Mouse (Mus musculus) right cerebral cortex, postnatal 10 days (tissue): Measurements from ENCODE around the gene Junb.

Experiments
- DNase-seq, 2 experiments: peaks; one replicate each; pipeline ENCODE4 v3.0.0; 2021; ENCODE audit warnings: low spot score in 2 of 2

Gene Junb

DNA sequence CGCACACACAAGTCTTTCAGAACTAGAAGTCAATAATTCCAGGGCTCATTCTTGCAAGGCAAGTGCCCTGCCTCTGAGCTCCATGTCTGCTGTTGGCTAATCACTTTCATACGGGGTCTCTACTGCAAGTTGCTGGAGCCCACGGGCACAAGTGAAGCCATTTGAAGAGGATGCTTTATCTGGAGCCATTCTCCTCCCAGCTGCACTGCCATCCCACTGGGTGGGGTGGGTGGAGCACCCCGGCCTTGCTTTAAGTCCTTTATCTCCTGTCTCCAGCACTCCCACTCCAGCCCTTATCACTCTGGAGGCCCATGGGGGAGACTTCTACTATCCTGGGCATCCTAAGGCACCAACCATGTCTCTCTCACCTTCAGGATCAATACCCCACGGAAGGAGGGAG, 7.6 kb downstream of the Junb start:
- DNase-seq, result no peak

DNA sequence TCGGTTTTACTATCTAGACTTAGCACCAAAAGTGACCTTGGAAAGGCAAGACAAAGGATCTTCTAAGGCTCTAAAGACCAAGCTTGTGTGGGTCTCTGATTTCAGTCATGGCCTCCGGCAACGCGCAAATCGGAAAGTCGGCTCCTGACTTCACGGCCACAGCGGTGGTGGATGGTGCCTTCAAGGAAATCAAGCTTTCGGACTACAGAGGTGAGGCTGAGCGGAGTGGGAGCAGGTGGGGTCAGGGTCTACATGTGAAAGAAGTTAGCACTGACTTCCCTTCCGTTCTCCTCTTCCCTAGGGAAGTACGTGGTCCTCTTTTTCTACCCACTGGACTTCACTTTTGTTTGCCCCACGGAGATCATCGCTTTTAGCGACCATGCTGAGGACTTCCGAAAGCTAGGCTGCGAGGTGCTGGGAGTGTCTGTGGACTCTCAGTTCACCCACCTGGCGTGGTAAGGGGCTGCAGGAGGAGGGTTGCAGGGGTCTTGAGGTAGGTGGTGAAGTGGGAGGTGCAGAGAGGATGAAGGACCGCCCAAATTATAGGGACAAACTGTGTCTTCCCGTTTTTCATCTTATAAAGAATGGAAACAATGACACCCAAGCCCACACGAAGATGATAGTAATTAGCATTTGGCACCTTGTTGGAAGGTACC, 8.3 kb downstream of the Junb start:
- no peak for DNase-seq

DNA sequence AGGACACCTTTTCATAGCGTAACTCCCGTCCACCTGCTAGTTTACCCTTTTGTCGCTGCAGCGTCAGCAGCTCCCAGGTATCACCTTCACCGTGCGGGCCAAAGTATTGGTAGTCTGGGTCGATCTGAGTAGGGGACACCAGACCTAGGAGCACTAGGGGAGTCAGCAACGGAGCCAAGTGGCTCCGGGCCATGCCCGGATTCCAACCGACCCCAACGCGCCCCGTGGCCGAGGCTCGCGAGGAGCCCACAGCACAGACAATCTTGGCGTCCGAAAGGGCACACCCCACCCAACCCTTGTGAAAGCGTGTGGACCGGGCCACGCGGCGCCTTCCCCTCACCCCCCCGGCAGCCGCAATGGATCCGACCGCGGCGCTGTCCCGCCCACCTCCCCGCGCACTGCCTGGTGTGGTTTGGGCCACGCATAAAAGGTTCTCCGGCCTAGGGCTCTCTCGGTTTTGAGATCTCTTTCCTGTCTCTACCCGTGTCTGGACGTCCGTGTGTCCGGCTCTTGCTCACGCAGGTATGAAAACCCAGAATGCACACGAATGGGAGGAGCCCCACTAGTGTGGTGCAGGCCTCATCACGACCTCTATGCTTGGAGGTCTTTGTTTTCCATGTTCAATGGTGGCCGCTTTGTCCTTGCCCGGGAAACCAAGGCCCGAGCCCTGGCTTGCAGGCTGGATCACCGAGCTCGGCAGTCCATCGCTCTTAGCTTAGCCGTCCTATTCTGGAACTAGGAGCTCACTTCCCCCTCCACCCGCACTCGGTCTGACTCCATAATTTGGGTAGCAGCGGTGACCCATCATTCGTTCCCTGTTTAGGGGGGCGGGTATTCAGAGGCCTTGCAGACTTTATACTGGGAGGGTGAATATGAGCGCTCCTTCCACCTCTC, 9.0 kb downstream of the Junb start, which contains the start of the genes Gm49661, Prdx2 and Rnaseh2a:
Gene Gm49661 (minus strand): TSS at position 193 of the 894 bp plus-strand sequence.
Gene Prdx2 (plus strand): TSS at position 347 of the 894 bp plus-strand sequence.
Gene Rnaseh2a (minus strand): TSS at position 527 of the 894 bp plus-strand sequence.
- peak; percentile 86 to 87 for DNase-seq

DNA sequence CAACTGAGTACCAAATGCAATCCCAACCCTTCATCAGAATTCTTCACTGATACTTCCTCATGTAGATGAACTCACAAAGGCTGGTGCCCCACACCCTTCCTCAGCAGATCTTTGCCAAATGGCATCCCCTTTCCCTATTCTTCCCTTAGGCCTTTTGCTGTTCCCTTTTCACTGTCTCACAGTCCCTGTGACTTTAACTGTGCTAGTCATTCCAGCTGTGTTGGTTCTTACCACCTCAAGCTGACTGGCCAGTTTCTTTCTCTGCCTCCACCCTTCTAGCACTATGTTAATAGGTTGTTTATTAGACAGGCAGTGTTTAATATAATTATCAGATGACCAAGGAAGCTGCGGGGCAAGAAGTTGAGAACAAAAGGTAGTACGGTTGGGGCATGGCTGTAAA, 9.9 kb downstream of the Junb start:
- DNase-seq, result no peak

DNA sequence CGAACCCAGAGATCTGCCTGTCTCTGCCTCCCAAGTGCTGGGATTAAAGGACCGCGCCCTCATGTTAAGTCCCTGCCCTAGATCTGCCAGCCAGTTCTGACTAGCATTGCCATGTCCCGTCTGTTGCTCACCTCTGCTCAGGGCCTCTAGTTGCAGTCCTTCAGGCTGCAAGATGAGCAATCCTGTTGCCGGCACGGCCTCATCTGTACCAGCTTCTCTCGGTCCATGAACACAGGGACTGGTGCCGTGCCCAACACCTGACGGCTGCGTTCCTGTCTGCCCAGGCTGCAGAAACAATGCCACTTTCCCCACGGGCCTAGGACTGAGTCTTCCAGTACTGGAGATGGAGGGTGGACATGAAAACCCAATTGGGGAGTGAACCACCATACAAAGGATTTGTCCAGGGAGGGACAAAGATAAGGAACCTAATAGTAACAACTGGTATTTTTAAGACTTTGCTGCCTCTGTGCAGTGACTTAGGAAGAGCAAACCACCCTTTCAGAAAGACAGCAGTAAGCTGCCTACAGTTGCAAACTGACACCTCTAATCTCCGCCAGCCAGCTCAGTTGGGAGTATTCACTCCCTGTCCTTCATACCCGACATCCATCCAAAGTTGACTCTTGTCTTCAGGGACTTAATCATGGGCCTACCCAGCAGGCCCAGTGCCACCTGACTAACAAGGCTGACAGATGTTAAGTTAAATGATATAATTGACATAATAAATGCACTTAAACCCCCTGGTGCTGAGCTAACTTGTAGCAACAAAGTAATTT, 10.8 kb downstream of the Junb start:
- no peak for DNase-seq

DNA sequence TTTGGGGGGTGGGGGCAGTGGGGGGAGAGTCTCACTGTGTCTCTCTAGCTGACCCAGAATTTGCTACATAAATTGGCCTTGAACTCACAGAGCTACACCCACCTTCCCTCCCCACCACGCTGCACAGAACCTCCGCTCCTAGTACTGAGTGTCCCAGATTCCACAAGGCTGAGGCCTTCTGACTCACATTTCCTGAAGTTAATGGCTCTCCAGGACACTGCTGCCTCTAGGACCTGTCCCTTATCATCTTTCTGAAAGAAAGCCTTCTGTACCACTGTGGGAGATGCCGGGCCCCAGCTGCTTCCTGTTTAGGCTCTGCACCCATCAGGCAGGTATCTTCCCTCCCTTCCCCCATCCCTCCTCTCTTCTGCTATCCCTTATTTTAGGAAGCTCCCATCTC, 11.9 kb downstream of the Junb start:
- no peak for DNase-seq

DNA sequence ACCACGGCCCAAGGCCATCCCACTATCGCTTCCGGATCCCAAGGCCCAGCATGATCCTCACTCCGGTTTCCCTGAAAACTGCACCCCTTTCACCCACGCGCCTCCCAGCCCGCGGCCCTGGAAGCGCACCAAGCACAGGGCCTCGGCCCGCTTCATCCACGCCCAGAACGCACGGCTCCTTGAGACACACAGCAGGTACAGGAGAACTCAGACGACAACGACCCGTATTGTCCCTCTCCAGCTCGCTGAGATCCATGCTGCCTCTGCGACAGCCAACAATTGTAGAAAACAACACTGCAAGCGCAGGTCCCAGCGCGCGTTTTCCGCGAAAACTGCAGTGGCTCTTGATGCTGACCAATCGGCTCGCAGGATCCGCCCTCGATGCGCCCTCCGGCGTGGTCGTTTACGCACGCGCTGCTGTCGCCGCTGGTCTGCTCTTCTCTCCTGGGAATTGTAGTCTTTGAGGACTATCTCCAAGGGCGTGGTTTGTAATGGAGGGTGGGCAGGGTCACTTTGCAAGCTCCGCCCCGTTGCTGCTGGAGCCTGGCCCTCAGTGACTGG, 12.7 kb downstream of the Junb start:
- DNase-seq, result peak; percentile 97 to 98

DNA sequence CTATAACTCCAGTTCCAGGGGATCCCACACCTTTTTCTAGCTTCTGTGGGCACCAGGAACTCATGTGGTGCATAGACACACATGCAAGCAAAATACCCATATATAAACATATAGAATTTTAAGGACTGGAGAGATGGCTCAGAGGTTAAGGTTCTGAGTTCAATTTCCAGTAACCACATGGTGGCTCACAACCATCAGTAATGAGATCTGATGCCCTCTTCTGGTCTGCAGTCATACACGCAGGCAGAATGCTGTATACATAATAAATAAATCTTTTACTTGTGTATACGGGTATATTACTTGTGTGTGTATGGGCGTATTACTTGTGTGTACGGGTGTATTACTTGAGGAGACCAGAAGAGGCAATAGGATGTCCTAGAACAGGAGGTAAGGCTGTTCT, 14.6 kb downstream of the Junb start:
- DNase-seq, result no peak

DNA sequence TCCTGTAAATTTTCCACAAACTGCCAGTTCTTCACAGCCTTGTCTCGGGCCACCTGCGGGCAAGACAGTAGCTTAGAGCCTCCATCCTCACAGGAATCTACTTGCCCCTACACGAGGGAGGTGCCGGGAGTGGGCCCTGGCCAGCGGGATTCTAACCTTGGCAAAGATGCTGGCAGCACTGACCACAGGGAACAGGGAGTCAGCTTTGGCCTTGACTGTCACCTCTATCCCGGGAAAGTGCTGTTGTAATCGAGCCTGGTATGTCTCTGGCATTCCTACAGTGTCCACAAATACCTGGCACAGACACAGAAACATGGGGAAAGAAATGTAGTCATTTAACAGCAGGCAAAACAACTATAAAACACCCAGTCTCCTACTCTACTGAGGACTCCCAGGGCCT, 18.7 kb downstream of the Junb start:
- no peak for DNase-seq

DNA sequence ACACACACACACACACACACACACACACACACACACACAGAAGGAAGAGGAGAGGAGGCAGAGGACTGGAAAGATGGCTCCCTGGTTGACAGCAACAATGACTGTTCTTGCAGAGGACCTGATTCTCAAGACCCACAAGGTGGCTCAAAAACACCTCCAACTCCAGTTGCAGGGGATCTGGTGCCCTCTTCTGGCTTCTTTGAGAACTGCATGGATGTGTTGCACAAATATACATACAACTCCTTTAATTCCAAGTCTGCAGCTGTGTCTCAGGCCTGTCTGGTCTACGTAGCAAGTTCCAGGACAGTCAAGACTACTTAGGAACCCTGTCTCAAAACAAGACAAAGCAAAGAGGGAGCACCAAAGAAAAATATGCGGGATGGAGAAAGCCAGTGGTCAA, 21.8 kb downstream of the Junb start:
- DNase-seq, result peak; percentile 77 to 83

DNA sequence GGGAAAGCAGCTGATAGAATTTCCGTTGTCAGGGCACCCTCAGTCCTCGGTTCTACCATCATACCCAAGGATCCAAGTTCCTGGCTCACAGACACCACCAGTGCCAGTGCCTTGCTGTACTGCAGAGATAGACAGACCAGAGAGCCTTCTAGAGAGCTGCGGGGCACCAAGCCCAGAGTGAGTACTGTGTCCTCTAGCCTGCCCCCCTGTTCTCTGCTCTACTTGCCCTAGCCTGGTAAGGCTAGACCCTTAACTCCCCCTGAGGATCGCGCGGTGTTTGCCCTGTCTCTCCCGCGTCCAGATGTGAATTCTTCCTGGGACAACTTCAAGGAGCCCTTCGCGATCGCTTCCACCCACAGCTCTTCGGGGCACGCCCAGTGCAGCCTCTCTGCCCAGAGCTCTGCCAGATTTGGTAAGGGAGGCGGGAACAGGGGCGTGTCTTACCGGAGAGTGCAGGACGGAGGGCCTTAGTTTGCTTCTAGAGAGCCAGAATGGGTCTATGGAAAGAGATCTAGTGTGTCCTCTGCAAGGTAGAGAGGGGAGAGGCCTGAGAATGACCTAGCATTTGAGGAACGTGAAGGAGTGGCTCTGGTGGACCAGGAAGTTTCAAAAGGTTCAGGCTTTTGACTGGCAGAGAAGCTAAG, 25.8 kb downstream of the Junb start:
- DNase-seq, result no peak

DNA sequence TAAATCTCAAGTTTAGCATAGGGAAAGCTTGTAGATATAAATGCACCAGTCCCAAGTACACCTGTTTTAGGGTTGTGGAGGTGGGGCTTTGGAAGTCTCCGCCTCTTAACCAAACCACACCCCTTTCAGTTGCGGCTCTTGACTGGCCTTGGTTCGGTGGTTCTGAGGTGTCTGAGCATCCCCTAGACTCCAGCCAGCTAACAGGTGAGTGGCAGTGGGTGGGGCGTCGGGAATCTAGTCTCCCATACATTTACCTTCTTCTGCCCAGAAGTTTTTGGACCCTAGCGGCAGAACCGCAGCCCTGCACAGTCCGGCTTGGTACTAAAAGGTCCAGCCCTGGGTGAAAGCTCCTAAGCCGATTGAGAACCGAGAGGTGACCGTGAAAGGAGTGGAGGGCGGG, 28.8 kb downstream of the Junb start:
- DNase-seq, result no peak

DNA sequence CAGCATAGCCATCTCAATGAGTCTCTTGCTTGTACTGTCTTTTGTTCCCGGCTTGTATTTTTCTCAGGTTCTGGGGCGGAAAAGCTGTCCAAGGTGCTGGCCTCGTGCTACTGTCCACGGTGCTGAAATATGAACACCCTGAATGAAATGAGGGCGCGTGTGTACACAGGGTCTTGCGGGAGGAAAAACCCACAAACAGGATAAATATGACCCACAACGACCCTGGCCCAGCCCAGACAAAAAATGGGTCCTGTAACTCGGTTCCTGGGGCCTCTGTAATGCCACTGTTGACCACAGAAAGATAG, 31.3 kb downstream of the Junb start:
- DNase-seq, result no peak

DNA sequence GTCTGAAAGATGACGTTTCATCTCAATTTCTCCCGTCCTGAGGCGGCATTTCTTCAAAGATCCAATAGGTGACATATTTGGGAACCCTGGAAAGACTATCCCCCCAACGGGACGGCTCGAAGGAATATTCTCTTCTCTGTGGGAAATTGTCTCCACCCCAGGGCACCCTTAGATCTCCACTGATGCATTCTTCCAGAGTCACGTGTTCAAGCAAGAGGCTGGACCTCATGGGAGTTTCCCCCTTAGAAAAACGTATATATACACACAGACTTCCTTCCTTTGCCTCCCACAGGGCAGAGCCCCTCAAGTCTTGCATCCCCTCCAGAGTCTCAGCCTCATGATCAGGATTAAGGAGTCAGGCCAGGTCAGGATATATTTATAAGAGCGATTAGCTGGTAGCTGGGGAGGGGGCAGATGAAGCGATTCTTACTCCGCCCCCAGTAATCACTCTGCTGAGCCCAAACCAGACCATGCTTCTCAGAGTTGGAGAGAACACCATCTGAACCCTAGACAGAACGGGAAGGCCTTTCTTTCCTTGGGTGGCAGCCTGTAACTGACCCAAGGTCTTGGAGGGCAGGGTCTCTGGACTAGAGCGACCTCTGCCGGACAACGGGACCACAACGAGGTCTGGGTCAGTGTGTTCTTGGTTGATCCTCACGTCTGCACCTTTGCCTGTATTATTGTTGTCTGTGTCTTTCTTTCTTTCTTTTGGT, 31.8 kb downstream of the Junb start, which contains the start of gene Rtbdn:
Gene Rtbdn (plus strand): TSS at position 464 of the 713 bp plus-strand sequence.
- DNase-seq, result peak; percentile 45 to 75

DNA sequence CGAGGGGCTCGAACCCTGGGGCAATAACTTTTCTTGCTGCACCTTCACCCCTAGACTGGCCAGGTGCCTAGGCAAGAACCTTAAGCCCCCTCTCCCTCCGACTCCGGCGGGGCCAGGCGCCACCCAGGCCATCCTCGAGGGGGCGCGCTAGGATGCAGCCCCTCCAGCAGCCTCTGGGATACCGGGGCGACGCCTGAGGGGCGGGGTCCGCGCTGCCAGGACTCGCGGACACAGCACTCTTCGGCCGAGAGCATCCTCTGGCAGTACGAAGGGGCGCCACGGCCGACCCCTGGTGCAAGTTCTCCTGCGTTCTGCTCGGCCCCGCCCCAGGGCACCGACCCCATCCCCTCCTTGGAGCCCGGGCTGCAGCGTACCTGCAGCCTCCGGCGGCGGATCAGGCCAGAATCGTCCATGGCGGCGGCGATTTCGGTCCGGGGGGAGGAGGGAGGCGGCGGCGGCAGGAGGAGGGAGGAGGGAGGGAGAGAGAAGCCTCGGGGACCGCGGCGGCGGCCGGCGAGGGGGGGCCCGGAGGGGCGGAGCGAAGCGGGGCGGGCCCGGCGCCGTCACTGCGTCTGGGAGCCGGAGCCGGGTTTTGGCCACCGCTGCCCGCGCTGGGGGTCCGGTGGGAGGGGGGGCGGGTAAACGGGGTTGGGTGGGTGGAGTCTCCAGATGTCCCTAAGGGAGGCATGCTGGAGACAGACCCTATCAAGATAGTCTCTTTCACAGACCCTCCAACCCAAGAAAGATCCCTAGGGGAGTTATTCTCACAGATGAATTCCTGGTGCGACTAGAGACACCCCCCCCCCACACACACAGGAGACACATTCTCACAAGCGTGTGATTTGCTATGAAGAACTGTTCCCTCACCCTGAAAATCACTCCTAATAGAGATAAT, 32.6 kb downstream of the Junb start:
- peak; percentile 78 to 80 for DNase-seq

DNA sequence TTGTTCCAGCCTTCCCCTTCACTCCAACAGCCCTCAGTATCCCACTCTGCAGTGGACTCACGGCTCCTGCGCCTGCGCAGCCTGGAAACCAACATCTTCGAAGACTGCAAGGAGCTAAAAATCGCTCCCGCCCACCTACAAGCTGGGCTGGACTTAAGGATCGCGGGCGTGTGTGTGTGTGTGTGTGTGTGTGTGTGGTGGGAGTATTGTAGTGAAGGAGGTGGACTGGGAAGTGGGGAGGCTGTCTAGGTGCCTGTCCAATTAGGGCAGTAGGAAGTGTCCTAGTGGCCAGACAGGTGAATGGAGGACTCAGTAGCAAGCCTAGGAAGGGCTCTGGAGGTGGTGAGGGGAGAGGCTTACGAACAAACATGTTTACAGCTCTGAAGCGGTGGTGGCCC, 33.3 kb downstream of the Junb start:
- peak; percentile 90 to 94 for DNase-seq

DNA sequence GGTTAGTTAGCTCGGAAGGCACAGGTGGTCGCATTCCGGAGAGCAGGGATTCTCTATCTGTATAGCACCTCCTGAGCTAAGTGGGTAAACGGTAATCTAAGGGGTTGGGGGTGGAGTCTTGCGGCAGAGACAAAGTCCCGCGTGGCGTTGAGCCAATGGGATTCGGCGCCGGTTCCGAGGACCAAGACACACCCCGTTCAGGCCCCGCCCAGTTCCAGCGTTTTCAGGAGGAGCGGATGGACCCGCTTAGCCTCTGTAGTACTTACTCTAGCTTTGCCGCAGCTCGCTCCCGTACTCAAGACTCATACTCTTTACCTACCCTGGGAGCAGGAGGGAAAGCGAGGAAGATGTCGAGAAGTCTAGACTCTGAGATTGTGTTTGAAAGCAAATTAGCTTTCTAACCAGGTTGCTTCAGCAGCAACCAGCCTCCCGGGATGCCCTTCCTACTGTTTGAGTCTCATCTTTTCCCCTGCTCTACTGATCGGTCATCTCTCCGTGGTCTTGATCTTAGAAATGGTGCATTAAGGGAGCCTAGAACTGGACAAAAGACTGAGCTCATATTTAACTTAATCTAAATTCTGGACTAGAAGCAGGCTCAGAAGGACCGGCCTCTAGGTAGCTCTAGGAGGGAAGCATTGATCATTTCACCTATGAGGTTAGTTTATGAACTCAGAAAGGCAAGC, 33.9 kb downstream of the Junb start:
- DNase-seq, result peak; percentile 88 to 91

DNA sequence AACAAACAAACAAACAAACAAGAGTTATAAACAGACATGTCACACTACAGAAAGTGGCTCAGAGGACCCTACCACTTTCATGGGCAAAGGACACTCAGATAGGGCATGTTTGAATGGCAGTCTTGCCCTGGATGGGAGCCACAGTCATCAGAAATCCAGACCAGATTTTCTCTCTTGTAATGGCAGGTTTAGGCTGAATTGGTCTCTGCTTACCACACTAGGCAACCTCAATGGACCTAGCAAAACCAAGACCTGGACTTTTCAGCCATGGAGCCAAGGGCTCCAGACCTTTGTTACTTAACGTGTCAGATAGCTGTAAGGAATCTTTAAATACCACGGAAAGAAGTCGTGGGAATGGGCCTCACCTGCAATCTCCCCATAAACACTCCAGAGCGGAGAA, 34.8 kb downstream of the Junb start:
- no peak for DNase-seq
